Mouse (Mus musculus): ENCODE measurements at regions not wholly inside any gene's neighbourhood (a gene's known extent, or its start where the extent isn't known, plus 50 kb on each side); places are given as distances from the start of the nearest gene placed in this dataset.

GRCm38 (mm10) chr12:27173151-27173550 lies 169.2 kb downstream of the Sox11 start:
- H3K27ac ChIP-seq (ENCODE audit: low read depth): no peak overlapping the region
- no peak for TF ChIP-seq CTCF (IDR thresholded peaks at IDR 0.05; ENCODE audit: low read depth)
- no peaks in the 10 kb centered on the region for H3K36me3 ChIP-seq (ENCODE audit: insufficient read depth)
- H3K4me2 ChIP-seq: no peak overlapping the region
- no peaks in the 10 kb centered on the region for H3K4me1 ChIP-seq (ENCODE audit: insufficient read depth)
- no peak overlapping the region for H3K9ac ChIP-seq
- DNase-seq: no peak
- no peaks in the 10 kb centered on the region for H3K27me3 ChIP-seq (ENCODE audit: insufficient read depth, low read length)
- H3K4me3 ChIP-seq (ENCODE audit: low read depth, low read length): no peak overlapping the region
- WGBS: 80% methylated on average over 4 of the region's 4 CpGs
- no peak for ATAC-seq (ENCODE audit: insufficient read depth)
- H3K9me3 ChIP-seq (ENCODE audit: low read depth, low read length): no peaks in the 10 kb centered on the region; the same call in 1 of the 2 replicates

DNA sequence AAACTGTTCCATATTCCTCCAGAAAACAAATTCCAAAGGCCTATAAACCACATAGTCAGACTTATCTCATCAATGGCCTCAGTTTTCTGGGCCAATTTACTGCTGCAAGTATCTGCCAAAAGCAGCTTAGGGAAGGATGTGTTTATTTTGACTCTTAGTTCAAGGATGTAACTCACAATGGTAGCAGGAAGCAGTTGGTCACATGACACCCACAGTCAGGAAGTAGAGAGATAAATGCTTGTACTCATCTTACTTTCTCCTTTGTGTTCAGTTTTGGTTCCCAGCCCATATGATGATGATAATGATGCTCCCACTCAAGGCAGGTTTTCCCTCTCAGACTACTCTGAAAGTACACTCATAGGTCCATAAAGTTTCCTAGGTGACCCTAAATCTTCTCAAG lies 170.8 kb downstream of the Sox11 start:
- Histone ChIP-seq H3K9me3 (ENCODE audit: low read depth, low read length) (no peaks in the 10 kb centered on the region), H3K36me3 (ENCODE audit: insufficient read depth) (no peaks in the 10 kb centered on the region), H3K27me3 (ENCODE audit: insufficient read depth, low read length) (no peaks in the 10 kb centered on the region), H3K27ac (ENCODE audit: low read depth) (no peak overlapping the region), H3K9ac (no peak overlapping the region), H3K4me3 (ENCODE audit: low read depth, low read length) (no peak overlapping the region), H3K4me1 (ENCODE audit: insufficient read depth) (no peaks in the 10 kb centered on the region), H3K4me2 (no peak overlapping the region)
- DNase-seq (peak; percentile 43), ATAC-seq (ENCODE audit: insufficient read depth) (no peak)
- TF ChIP-seq CTCF (IDR thresholded peaks at IDR 0.05; ENCODE audit: low read depth): no peak

GRCm38 (mm10) chr12:27164920-27165504 lies 177.4 kb downstream of the Sox11 start:
- Histone ChIP-seq H3K9me3 (ENCODE audit: low read depth, low read length) (no peaks in the 10 kb centered on the region), H3K27ac (ENCODE audit: low read depth) (no peak overlapping the region), H3K36me3 (ENCODE audit: insufficient read depth) (no peaks in the 10 kb centered on the region), H3K4me3 (ENCODE audit: low read depth, low read length) (no peak overlapping the region), H3K9ac (no peak overlapping the region), H3K4me2 (no peak overlapping the region), H3K27me3 (ENCODE audit: insufficient read depth, low read length) (no peaks in the 10 kb centered on the region), H3K4me1 (ENCODE audit: insufficient read depth) (no peaks in the 10 kb centered on the region)
- WGBS: 90% methylated on average over 4 of the region's 4 CpGs
- DNase-seq (no peak), ATAC-seq (ENCODE audit: insufficient read depth) (no peak)
- no peak for TF ChIP-seq CTCF (IDR thresholded peaks at IDR 0.05; ENCODE audit: low read depth)

- DNase-seq: no peak
- TF ChIP-seq CTCF (IDR thresholded peaks at IDR 0.05; ENCODE audit: low read depth): no peak
- no peaks in the 10 kb centered on the region for H3K9me3 ChIP-seq (ENCODE audit: low read depth, low read length)
- no peak for ATAC-seq (ENCODE audit: insufficient read depth)
- no peak overlapping the region for H3K4me2 ChIP-seq
- H3K4me1 ChIP-seq (ENCODE audit: insufficient read depth): no peaks in the 10 kb centered on the region
- no peaks in the 10 kb centered on the region for H3K27me3 ChIP-seq (ENCODE audit: insufficient read depth, low read length)
- no peaks in the 10 kb centered on the region for H3K36me3 ChIP-seq (ENCODE audit: insufficient read depth)
- no peak overlapping the region for H3K9ac ChIP-seq
- WGBS: 68% methylated on average over 18 of the region's 18 CpGs
- no peak overlapping the region for H3K4me3 ChIP-seq (ENCODE audit: low read depth, low read length)
- no peak overlapping the region for H3K27ac ChIP-seq (ENCODE audit: low read depth)
Observed at GRCm38 (mm10) chr12:27160063-27160686, 182.2 kb downstream of the Sox11 start.

- Histone ChIP-seq H3K4me3 (ENCODE audit: low read depth, low read length) (no peak overlapping the region), H3K4me1 (ENCODE audit: insufficient read depth) (no peaks in the 10 kb centered on the region), H3K9ac (no peak overlapping the region), H3K4me2 (no peak overlapping the region), H3K9me3 (ENCODE audit: low read depth, low read length) (no peaks in the 10 kb centered on the region), H3K27me3 (ENCODE audit: insufficient read depth, low read length) (no peaks in the 10 kb centered on the region), H3K36me3 (ENCODE audit: insufficient read depth) (no peaks in the 10 kb centered on the region), H3K27ac (ENCODE audit: low read depth) (no peak overlapping the region)
- no peak for ATAC-seq (ENCODE audit: insufficient read depth)
- no peak for TF ChIP-seq CTCF (IDR thresholded peaks at IDR 0.05; ENCODE audit: low read depth)
- 82% methylated on average over 8 of the region's 8 CpGs for WGBS
- no peak for DNase-seq
Observed at GRCm38 (mm10) chr12:27159416-27160062, 182.8 kb downstream of the Sox11 start.

GRCm38 (mm10) chr12:27150871-27151853 lies 191.2 kb downstream of the Sox11 start:
- no peak for TF ChIP-seq CTCF (IDR thresholded peaks at IDR 0.05; ENCODE audit: low read depth)
- H3K27me3 ChIP-seq (ENCODE audit: insufficient read depth, low read length): no peaks in the 10 kb centered on the region
- DNase-seq (no peak), ATAC-seq (ENCODE audit: insufficient read depth) (no peak)
- WGBS: 38% methylated on average over 13 of the region's 13 CpGs
- H3K4me1 ChIP-seq (ENCODE audit: insufficient read depth): 0 out of 2 replicates have a peak, but pooled peaks cover 3% of the 10 kb centered on the region
- no peak overlapping the region for H3K27ac ChIP-seq (ENCODE audit: low read depth)
- H3K9me3 ChIP-seq (ENCODE audit: low read depth, low read length): no peaks in the 10 kb centered on the region
- no peaks in the 10 kb centered on the region for H3K36me3 ChIP-seq (ENCODE audit: insufficient read depth)
- H3K4me3 ChIP-seq (ENCODE audit: low read depth, low read length): no peak overlapping the region
- no peak overlapping the region for H3K9ac ChIP-seq
- no peak overlapping the region for H3K4me2 ChIP-seq

Data from lung, embryonic 14.5 days (tissue).